ENCODE assay signal across 9 mouse cellular contexts in genomic region chr6:136856071-136856636, GRCm38 (mm10). TPM values are rescaled to one million over a fixed set of nuclear protein-coding genes. Genes with fewer than 3 reads are reported as not detected.
DNase-seq lines count a peak whose midpoint lies in the region; ATAC-seq and TF ChIP-seq lines count a peak whose summit lies in the region.
"Had no signal": no experiment of that assay in that cellular context is flagged by ENCODE, and none has a peak within 500 bp of the region (broad histone marks: within the 10 kb centered on the region; RNA-seq: fewer than 3 reads in every experiment).

No protein-coding gene starts in this region.

- H3K4me2 ChIP-seq in liver, embryonic 13.5 days = peak overlapping the region; percentile 71

- intact Hi-C loops in gastrocnemius, adult 2 months (cut with DNase I) = no loop called here

- peaks cover 82% of the 10 kb centered on the region for H3K4me1 ChIP-seq in liver, embryonic 13.5 days (replicated peaks)

- peak; percentile 21; the same call in 1 of the 2 replicates for ATAC-seq in liver, embryonic 13.5 days (ENCODE audit: low read depth)

- H3K4me3 ChIP-seq in liver, embryonic 13.5 days (replicated peaks) = peak overlapping the region; percentile 80
- no peak overlapping the region for H3K4me3 ChIP-seq in gastrocnemius, adult 2 months
- H3K4me3 ChIP-seq: myocyte had no signal

- H3K36me3 ChIP-seq in liver, embryonic 13.5 days = peaks cover 48% of the 10 kb centered on the region

- peak; percentile 68 for DNase-seq in CD4-positive, CD25-positive, alpha-beta regulatory T cell, adult 2 months (ENCODE audit: low read depth, low spot score)
- peak; percentile 62 for DNase-seq in T-cell, adult 2 months (ENCODE audit: low spot score)
- DNase-seq in gonadal fat pad, adult 2 months (ENCODE audit: low read depth) = peak; percentile 70
- DNase-seq in liver, embryonic 13.5 days = peak; percentile 57
- no peak for DNase-seq in gastrocnemius, postnatal 10 days
- no peak for DNase-seq in gastrocnemius, adult 2 months
- no peak for DNase-seq in left cerebral cortex, adult 8-10 months (ENCODE audit: low spot score in 2 of 2)
- no peak for DNase-seq in cerebellum, adult 9-10 months

- H3K9ac ChIP-seq in liver, embryonic 13.5 days = peak overlapping the region; percentile 91

- H3K27ac ChIP-seq in liver, embryonic 13.5 days = peak overlapping the region; percentile 99
- H3K27ac ChIP-seq in gastrocnemius, adult 2 months = no peak overlapping the region

- 25% methylated on average over 14 of the region's 14 CpGs for WGBS in liver, embryonic 13.5 days (ENCODE audit: insufficient replicate concordance)

- no peaks in the 10 kb centered on the region for H3K27me3 ChIP-seq in liver, embryonic 13.5 days

- no peaks in the 10 kb centered on the region for H3K9me3 ChIP-seq in liver, embryonic 13.5 days (replicated peaks)

- no peak for TF ChIP-seq CTCF in gastrocnemius, adult 2 months (IDR thresholded peaks at IDR 0.05)

RNA-seq across cellular contexts. Expression of gene Art4, which starts 1.4 kb away (rescaled TPM):
- 10.3 and 12.8 TPM in 2 replicates for polyA plus RNA-seq in gonadal fat pad, adult 2 months (2012; rRNA removed)
- polyA plus RNA-seq in liver, embryonic 13.5 days (2015; fragmentation: Nextera tagmentation; extraction: Ambion mirVana) = 28.8 and 32.7 TPM in 2 replicates
- total RNA-seq in gastrocnemius, postnatal 10 days (2021) = under 1 TPM; 0.72 to 0.75 TPM
- total RNA-seq in gastrocnemius, adult 2 months (2021) = under 1 TPM; 0.10 to 0.11 TPM
- not detected for total RNA-seq in left cerebral cortex, adult 8-10 months (2022)
- polyA plus RNA-seq: myocyte had no signal

RNA-seq across cellular contexts. Expression of gene Mgp, which starts 19.5 kb away (rescaled TPM):
- 1,037 and 1,559 TPM in 2 replicates for polyA plus RNA-seq in gonadal fat pad, adult 2 months (2012; rRNA removed)
- 6.5 and 7.3 TPM in 2 replicates for polyA plus RNA-seq in liver, embryonic 13.5 days (2015; fragmentation: Nextera tagmentation; extraction: Ambion mirVana)
- total RNA-seq in gastrocnemius, postnatal 10 days (2021) = 100 to 1,000 TPM; 112 to 171 TPM
- 100 to 1,000 TPM in 1 of 2 experiments, 10 to 100 TPM in 1; 52.8 to 161 TPM for total RNA-seq in gastrocnemius, adult 2 months (2021)
- 10 to 100 TPM; 34.0 to 50.1 (median 47.6) TPM for total RNA-seq in left cerebral cortex, adult 8-10 months (2022)

RNA-seq across cellular contexts. Expression of gene Smco3, which starts 20.9 kb away (rescaled TPM):
- polyA plus RNA-seq in gonadal fat pad, adult 2 months (2012; rRNA removed) = 0.08 and 0.12 TPM in 2 replicates
- not detected in 2 replicates for polyA plus RNA-seq in liver, embryonic 13.5 days (2015; fragmentation: Nextera tagmentation; extraction: Ambion mirVana)
- 1 to 10 TPM in 1 of 2 experiments, under 1 TPM in 1; 0.77 to 1.7 TPM for total RNA-seq in gastrocnemius, postnatal 10 days (2021)
- total RNA-seq in gastrocnemius, adult 2 months (2021) = not detected
- total RNA-seq in left cerebral cortex, adult 8-10 months (2022) = 1 to 10 TPM; 5.2 to 8.0 (median 7.4) TPM

RNA-seq across cellular contexts. Expression of gene Wbp11, which starts 28.1 kb away (rescaled TPM):
- 25.2 and 34.8 TPM in 2 replicates for polyA plus RNA-seq in gonadal fat pad, adult 2 months (2012; rRNA removed)
- 62.5 and 80.2 TPM in 2 replicates for polyA plus RNA-seq in liver, embryonic 13.5 days (2015; fragmentation: Nextera tagmentation; extraction: Ambion mirVana)
- total RNA-seq in gastrocnemius, postnatal 10 days (2021) = 10 to 100 TPM; 64.9 to 69.1 TPM
- total RNA-seq in gastrocnemius, adult 2 months (2021) = 10 to 100 TPM; 48.4 to 54.7 TPM
- 100 to 1,000 TPM; 110 to 121 (median 116) TPM for total RNA-seq in left cerebral cortex, adult 8-10 months (2022)

RNA-seq across cellular contexts. Expression of gene BC049715, which starts 28.7 kb away (rescaled TPM):
- 0.86 and 2.3 TPM in 2 replicates for polyA plus RNA-seq in gonadal fat pad, adult 2 months (2012; rRNA removed)
- polyA plus RNA-seq in liver, embryonic 13.5 days (2015; fragmentation: Nextera tagmentation; extraction: Ambion mirVana) = 1.2 and 2.4 TPM in 2 replicates
- total RNA-seq in gastrocnemius, postnatal 10 days (2021) = under 1 TPM; 0.38 to 0.65 TPM
- total RNA-seq in gastrocnemius, adult 2 months (2021) = under 1 TPM in 1 of 2 experiments, not detected in 1; 0.28 TPM
- total RNA-seq in left cerebral cortex, adult 8-10 months (2022) = 1 to 10 TPM; 2.1 to 5.4 (median 3.7) TPM

Comparison
In these comparisons a context has a peak if more than half of its experiments do, and no peak if none do; other contexts are left out.
1. DNase-seq: peak in CD4-positive, CD25-positive, alpha-beta regulatory T cell, adult 2 months (single experiment), T-cell, adult 2 months (single experiment), gonadal fat pad, adult 2 months (single experiment) and liver, embryonic 13.5 days (single experiment); none in gastrocnemius, postnatal 10 days (single experiment), gastrocnemius, adult 2 months (single experiment), left cerebral cortex, adult 8-10 months (0 of 2) and cerebellum, adult 9-10 months (single experiment).